Mouse (Mus musculus): Measurements from ENCODE around the gene Zmynd10.

GRCm38 (mm10) chr9:107572327-107572662, 25.2 kb downstream of the Zmynd10 start:
- TF ChIP-seq POLR2A (IDR thresholded peaks at IDR 0.05; ENCODE audit: borderline replicate concordance, extremely low read depth, insufficient read depth, insufficient read length, poor library complexity, severe bottlenecking) (no peak), CTCF (IDR thresholded peaks at IDR 0.05; ENCODE audit: borderline replicate concordance, extremely low read depth, insufficient read depth, insufficient read length) (no peak)

Data from brain, embryonic 14.5 days (tissue).